Comparison of ENCODE assay signal across 23 mouse cellular contexts in the genomic region with DNA sequence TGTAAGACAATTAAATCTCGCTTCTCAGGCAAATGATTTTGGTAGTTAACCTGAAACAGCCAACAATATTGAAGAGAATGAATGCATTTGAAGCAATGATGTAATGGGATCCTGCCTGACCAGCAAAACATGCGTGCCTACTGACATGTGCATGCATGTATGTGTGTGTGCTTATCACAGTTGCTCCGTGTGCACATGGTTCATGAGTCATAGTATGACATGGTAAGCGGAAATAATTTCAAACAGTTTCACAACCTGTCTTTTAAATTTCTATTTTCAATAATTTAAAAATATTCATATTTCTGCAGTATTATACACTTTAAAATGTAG.
A peak's percentile ranks its signal among the peaks of the same experiment; 100 is the strongest.
DNase-seq lines count a peak whose midpoint lies in the region; ATAC-seq and TF ChIP-seq lines count a peak whose summit lies in the region.
"Had no signal": no experiment of that assay in that cellular context is flagged by ENCODE, and none has a peak within 500 bp of the region (broad histone marks: within the 10 kb centered on the region; RNA-seq: fewer than 3 reads in every experiment).

No protein-coding gene starts in this region.

- H3K27ac ChIP-seq in cerebellum, adult 2 months (ENCODE audit: insufficient read depth, low read length): peak overlapping the region; percentile 90; the same call in 1 of the 2 replicates
- H3K27ac ChIP-seq in left cerebral cortex, adult 2 months: peak overlapping the region; percentile 94
- peak overlapping the region; percentile 80 for H3K27ac ChIP-seq in cortical plate, adult 2 months (ENCODE audit: insufficient read depth, low read length)
- peak overlapping the region; percentile 96 for H3K27ac ChIP-seq in forebrain, embryonic 16.5 days (ENCODE audit: low read length)
- H3K27ac ChIP-seq: embryonic facial prominence, embryonic 10.5 days; kidney, embryonic 15.5 days; liver, embryonic 14.5 days; lung, embryonic 15.5 days had no signal

- H3K9ac ChIP-seq in forebrain, embryonic 16.5 days (replicated peaks; ENCODE audit: low read depth, low read length): no peak overlapping the region; the same call in 1 of the 2 replicates
- H3K9ac ChIP-seq: heart, embryonic 12.5 days; kidney, embryonic 15.5 days; liver, embryonic 14.5 days; lung, embryonic 15.5 days had no signal

- H3K36me3 ChIP-seq in forebrain, embryonic 16.5 days (ENCODE audit: control insufficient read depth, insufficient read depth): no peaks in the 10 kb centered on the region
- H3K36me3 ChIP-seq: embryonic facial prominence, embryonic 10.5 days; heart, embryonic 12.5 days; kidney, embryonic 15.5 days; lung, embryonic 15.5 days had no signal

- no peak for TF ChIP-seq CTCF in cerebellum, adult 2 months (IDR thresholded peaks at IDR 0.05; ENCODE audit: borderline replicate concordance, insufficient read depth, low read depth, low read length)
- no peak for TF ChIP-seq CTCF in left cerebral cortex, adult 2 months (IDR thresholded peaks at IDR 0.05)
- TF ChIP-seq CTCF in cortical plate, adult 2 months (IDR thresholded peaks at IDR 0.05; ENCODE audit: extremely low read depth, insufficient read depth, low read length): no peak

- peaks cover 9% of the 10 kb centered on the region; the same call in 1 of the 2 replicates for H3K4me1 ChIP-seq in cerebellum, adult 2 months (ENCODE audit: control insufficient read depth, insufficient read depth, low read length)
- peaks cover 8% of the 10 kb centered on the region; the same call in 1 of the 2 replicates for H3K4me1 ChIP-seq in cortical plate, adult 2 months (ENCODE audit: control insufficient read depth, insufficient read depth, low read length)
- H3K4me1 ChIP-seq in forebrain, embryonic 16.5 days (replicated peaks; ENCODE audit: control insufficient read depth, insufficient read depth, low read length): peaks cover 22% of the 10 kb centered on the region
- H3K4me1 ChIP-seq: embryonic facial prominence, embryonic 10.5 days; heart, embryonic 12.5 days; kidney, embryonic 15.5 days; lung, embryonic 15.5 days had no signal

- peak; percentile 29 to 33 for DNase-seq in cerebellum, adult 2 months
- DNase-seq in cerebellum, adult 11-12 months: no peak
- DNase-seq in left cerebral cortex, adult 2 months (ENCODE audit: extremely low spot score in 1 of 2, low spot score in 2 of 2): no peak
- DNase-seq in left cerebral cortex, postnatal 10 days (ENCODE audit: extremely low spot score in 1 of 2, low spot score in 2 of 2): no peak
- DNase-seq in right cerebral cortex, postnatal 36 days (ENCODE audit: low spot score in 2 of 2): no peak
- no peak for DNase-seq in thymus, postnatal 0 days (ENCODE audit: low spot score)
- DNase-seq: adrenal gland, postnatal 10 days; heart, postnatal 14 days; lung, postnatal 4 days; midbrain, embryonic 14.5 days; retina, postnatal 1 day; thymus, postnatal 36 days had no signal

- 50% methylated on average over 4 of the region's 4 CpGs for WGBS in cerebellum, adult 2 months
- WGBS in forebrain, embryonic 16.5 days: 20% methylated on average over 4 of the region's 4 CpGs

- peak overlapping the region; percentile 26 for H3K4me3 ChIP-seq in cerebellum, adult 2 months (replicated peaks; ENCODE audit: insufficient read depth, low read depth, low read length)
- H3K4me3 ChIP-seq in left cerebral cortex, adult 2 months: no peak overlapping the region
- H3K4me3 ChIP-seq in cortical plate, adult 2 months (ENCODE audit: insufficient read depth, low read length): no peak overlapping the region
- H3K4me3 ChIP-seq in forebrain, embryonic 16.5 days (replicated peaks; ENCODE audit: low read length): no peak overlapping the region
- H3K4me3 ChIP-seq: embryonic facial prominence, embryonic 10.5 days; heart, embryonic 12.5 days; kidney, embryonic 15.5 days; lung, embryonic 15.5 days had no signal

- no peaks in the 10 kb centered on the region for H3K27me3 ChIP-seq in cerebellum, adult 2 months (ENCODE audit: control insufficient read depth, insufficient read depth, low read length)
- no peaks in the 10 kb centered on the region for H3K27me3 ChIP-seq in forebrain, embryonic 16.5 days (replicated peaks; ENCODE audit: control insufficient read depth, insufficient read depth, low read length)
- H3K27me3 ChIP-seq: lung, embryonic 15.5 days had no signal

- peak; percentile 12 for ATAC-seq in forebrain, embryonic 16.5 days
- ATAC-seq: activated CD4-positive, CD25-positive, alpha-beta regulatory T cell, adult 4 months; hindbrain, embryonic 16.5 days; intestine, postnatal 0 days; Patski had no signal

- no peaks in the 10 kb centered on the region for H3K9me3 ChIP-seq in forebrain, embryonic 16.5 days (ENCODE audit: control insufficient read depth, low read length)
- H3K9me3 ChIP-seq: embryonic facial prominence, embryonic 10.5 days; heart, embryonic 12.5 days; kidney, embryonic 15.5 days; lung, embryonic 15.5 days had no signal

- intact Hi-C loops in left cerebral cortex, adult 2 months (cut with DNase I): loop anchor here (5.0 kb wide), 1 partner anchor 125 kb away; no protein-coding TSS in a partner anchor
- intact Hi-C loops in left cerebral cortex, postnatal 10 days (cut with DNase I): loop anchor here (10.0 kb wide), 2 partner anchors 528 to 878 kb away; partner anchors contain the start of gene Tmem161b

- no peak overlapping the region for H3K4me2 ChIP-seq in forebrain, embryonic 16.5 days (ENCODE audit: low read length)
- H3K4me2 ChIP-seq: heart, embryonic 12.5 days; kidney, embryonic 15.5 days; lung, embryonic 15.5 days had no signal

- TF ChIP-seq POLR2A in cerebellum, adult 2 months (IDR thresholded peaks at IDR 0.05; ENCODE audit: borderline replicate concordance, insufficient read depth, low read length): no peak
- TF ChIP-seq POLR2A in cortical plate, adult 2 months (IDR thresholded peaks at IDR 0.05; ENCODE audit: extremely low read depth, insufficient read depth, low read length): no peak

Comparison
In these comparisons a context has a peak if more than half of its experiments do, and no peak if none do; other contexts are left out.
1. DNase-seq: peak in cerebellum, adult 2 months (2 of 2); none in cerebellum, adult 11-12 months (single experiment), left cerebral cortex, adult 2 months (0 of 2), left cerebral cortex, postnatal 10 days (0 of 2), right cerebral cortex, postnatal 36 days (0 of 2) and thymus, postnatal 0 days (single experiment).
2. Peak in every context shown above with its lines, with median percentiles within 50 percentile points of each other: H3K27ac ChIP-seq.